Mouse (Mus musculus): ENCODE data around the gene March9. TPM values are rescaled to one million over a fixed set of nuclear protein-coding genes. Genes with fewer than 3 reads are reported as not detected.

The March9 gene
- polyA plus RNA-seq, 1 experiment from 2014 or later: 0.39 TPM

DNA sequence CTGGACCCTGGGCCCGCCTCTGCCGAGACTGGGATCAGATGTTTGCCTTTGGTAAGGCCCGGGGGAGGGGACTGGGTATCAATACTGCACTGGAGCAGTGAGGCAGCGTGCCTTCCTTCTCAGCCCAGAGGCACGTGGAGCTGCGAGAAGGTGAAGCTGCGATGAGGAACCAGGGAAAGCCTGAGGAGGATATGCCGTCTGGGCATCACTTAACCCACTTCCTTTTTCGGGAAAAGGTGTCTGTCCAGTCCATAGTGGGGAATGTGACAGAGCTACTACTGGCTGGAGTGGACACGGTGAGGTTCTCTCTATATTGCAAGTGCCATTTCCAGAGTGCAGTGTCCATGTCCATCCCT, 9.9 kb downstream of the March9 start:
- Histone ChIP-seq H3K27ac (replicated peaks in 1 of 2; ENCODE audit: control insufficient read depth in 1 of 2, insufficient read depth in 1 of 2, low read depth in 2 of 2, low read length in 2 of 2) (no peak overlapping the region), H3K36me3 (ENCODE audit: control insufficient read depth, insufficient read depth, low read length) (peaks cover 6% of the 10 kb centered on the region; the same call in 1 of the 2 replicates), H3K4me3 (ENCODE audit: control insufficient read depth in 1 of 2, insufficient read depth in 1 of 2, low read depth in 1 of 2, low read length in 2 of 2) (no peak overlapping the region), H3K27me3 (ENCODE audit: control insufficient read depth, insufficient read depth, low read length) (peaks cover 66% of the 10 kb centered on the region), H3K9ac (ENCODE audit: low read length) (no peak overlapping the region), H3K4me2 (ENCODE audit: low read length) (no peak overlapping the region), H3K9me3 (ENCODE audit: control insufficient read depth, low read length) (no peaks in the 10 kb centered on the region), H3K4me1 (ENCODE audit: control insufficient read depth in 2 of 2, insufficient read depth in 2 of 2, low read length in 2 of 2) (peaks cover 6 to 8% of the 10 kb centered on the region in 2 experiments; a peak in 3 of 4 replicates)
- WGBS: 11% methylated on average over 10 of the region's 10 CpGs
- ATAC-seq (ENCODE audit: insufficient number of reproducible peaks, insufficient read depth, low FRiP score, low read depth): no peak

DNA sequence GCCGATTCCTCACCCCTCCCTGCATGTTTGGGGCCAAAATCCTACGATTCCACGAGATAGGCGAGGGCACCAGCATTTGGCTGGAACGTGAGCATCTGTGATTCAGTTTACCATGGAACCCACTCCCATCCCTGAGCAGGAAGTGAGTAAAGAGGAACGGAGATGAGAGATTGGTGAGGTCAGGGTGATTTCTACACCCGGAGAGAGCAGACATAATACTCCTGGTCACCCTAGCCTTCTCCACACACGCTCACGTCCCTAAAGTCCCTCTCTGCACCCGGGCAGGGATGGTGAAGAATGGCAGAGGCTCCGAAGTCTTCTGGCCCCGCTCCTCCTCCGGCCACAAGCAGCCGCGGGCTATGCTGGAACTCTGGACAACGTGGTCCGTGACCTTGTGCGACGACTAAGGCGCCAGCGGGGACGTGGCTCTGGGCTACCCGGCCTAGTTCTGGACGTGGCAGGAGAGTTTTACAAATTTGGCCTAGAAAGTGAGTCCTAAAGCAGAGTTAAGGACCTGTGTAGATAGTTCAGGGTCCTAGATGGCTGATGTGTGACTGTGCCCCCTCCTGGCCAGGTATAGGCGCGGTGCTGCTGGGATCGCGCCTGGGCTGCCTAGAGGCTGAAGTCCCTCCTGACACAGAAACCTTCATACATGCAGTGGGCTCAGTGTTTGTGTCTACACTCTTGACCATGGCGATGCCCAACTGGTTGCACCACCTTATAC, 10.4 kb downstream of the March9 start:
- H3K27me3 ChIP-seq (ENCODE audit: control insufficient read depth, insufficient read depth, low read length): peaks cover 66% of the 10 kb centered on the region

DNA sequence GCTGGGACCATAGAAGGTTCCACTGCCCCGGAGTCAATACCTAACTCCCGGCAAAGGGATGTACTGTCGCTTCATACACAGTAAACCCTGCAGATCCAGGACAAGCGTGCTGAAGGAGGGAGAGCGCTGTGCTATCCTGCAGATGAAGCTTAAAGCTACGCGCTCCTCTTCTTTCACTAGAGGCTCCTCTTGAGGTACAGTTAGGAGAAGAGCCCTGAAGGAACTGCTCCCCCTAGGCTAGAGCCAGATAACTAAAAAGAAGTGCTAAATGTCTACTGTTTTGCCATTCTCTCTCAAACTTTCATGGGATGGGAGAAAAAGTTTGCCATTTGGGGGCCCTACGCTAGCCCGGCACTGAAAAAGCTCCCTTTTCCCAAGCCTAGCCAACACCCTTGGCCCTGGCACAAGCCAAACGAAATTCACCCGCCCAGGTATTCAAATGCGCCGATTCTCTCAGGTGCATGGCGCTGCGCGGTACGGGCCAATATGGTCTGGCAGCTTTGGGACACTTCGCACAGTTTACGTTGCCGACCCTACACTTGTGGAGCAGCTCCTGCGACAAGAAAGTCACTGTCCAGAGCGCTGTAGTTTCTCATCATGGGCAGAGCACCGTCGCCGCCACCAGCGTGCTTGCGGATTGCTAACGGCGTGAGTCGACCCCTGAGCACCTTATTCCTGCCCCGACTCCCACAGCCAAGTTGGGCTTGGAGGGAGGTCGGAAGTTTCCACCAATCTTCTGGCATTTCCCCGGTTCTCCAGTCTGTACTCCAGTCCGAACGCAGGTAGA, 11.2 kb downstream of the March9 start:
- 6% methylated on average over 35 of the region's 35 CpGs for WGBS
- H3K9ac ChIP-seq (ENCODE audit: low read length): no peak overlapping the region
- H3K27me3 ChIP-seq (ENCODE audit: control insufficient read depth, insufficient read depth, low read length): peaks cover 60% of the 10 kb centered on the region

More for the DNA sequence above, 10.4 kb downstream of the March9 start:
- no peak for ATAC-seq (ENCODE audit: insufficient number of reproducible peaks, insufficient read depth, low FRiP score, low read depth)
- Histone ChIP-seq H3K36me3 (ENCODE audit: control insufficient read depth, insufficient read depth, low read length) (peaks cover 10% of the 10 kb centered on the region), H3K4me2 (ENCODE audit: low read length) (peak overlapping the region; percentile 47), H3K9me3 (ENCODE audit: control insufficient read depth, low read length) (no peaks in the 10 kb centered on the region), H3K27ac (replicated peaks in 1 of 2; ENCODE audit: control insufficient read depth in 1 of 2, insufficient read depth in 1 of 2, low read depth in 2 of 2, low read length in 2 of 2) (no peak overlapping the region), H3K4me1 (ENCODE audit: control insufficient read depth in 2 of 2, insufficient read depth in 2 of 2, low read length in 2 of 2) (peaks cover 6 to 8% of the 10 kb centered on the region in 2 experiments; a peak in 3 of 4 replicates), H3K4me3 (ENCODE audit: control insufficient read depth in 1 of 2, insufficient read depth in 1 of 2, low read depth in 1 of 2, low read length in 2 of 2) (peak overlapping the region in 1 of 2 experiments; percentile 12; a peak in 2 of 4 replicates), H3K9ac (ENCODE audit: low read length) (no peak overlapping the region)
- 2% methylated on average over 29 of the region's 29 CpGs for WGBS

DNA sequence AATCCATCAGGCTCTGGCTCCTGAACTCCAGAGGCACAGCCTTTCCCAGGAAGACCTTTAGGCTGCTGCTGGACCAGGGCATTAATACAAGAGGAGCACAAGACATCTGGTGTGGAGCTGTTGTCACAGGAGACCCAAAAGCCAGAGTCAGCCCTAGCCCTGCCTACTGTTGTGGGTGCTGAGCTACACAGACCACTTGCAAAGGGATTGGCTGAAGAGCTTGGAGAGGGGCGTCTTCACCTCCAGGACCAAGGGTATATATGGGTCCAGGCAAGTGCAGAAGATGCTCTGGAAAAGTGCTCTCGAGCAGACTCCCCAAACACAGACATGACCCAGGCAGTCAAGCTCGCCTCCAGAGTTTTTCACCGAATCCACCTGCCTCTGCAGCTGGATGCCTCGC, 12.0 kb downstream of the March9 start, which contains the start of gene Cyp27b1:
Gene Cyp27b1 (plus strand): TSS at position 297 of the 400 bp plus-strand sequence.
- 34% methylated on average over 5 of the region's 5 CpGs for WGBS
- no peak within 1 kb of the TSS for H3K9ac ChIP-seq (ENCODE audit: low read length)
- H3K4me2 ChIP-seq (ENCODE audit: low read length): peak within 1 kb of the TSS; percentile 47
- H3K27ac ChIP-seq (replicated peaks in 1 of 2; ENCODE audit: control insufficient read depth in 1 of 2, insufficient read depth in 1 of 2, low read depth in 2 of 2, low read length in 2 of 2): no peak within 1 kb of the TSS
- H3K4me3 ChIP-seq (ENCODE audit: control insufficient read depth in 1 of 2, insufficient read depth in 1 of 2, low read depth in 1 of 2, low read length in 2 of 2): peak within 1 kb of the TSS in 1 of 2 experiments; percentile 12; a peak in 2 of 4 replicates
- peaks cover 54% of the 10 kb centered on the region for H3K27me3 ChIP-seq (ENCODE audit: control insufficient read depth, insufficient read depth, low read length)
- no peaks in the 10 kb centered on the region for H3K9me3 ChIP-seq (ENCODE audit: control insufficient read depth, low read length)
- ATAC-seq (ENCODE audit: insufficient number of reproducible peaks, insufficient read depth, low FRiP score, low read depth): no peak
- peaks cover 6 to 8% of the 10 kb centered on the region in 2 experiments; a peak in 3 of 4 replicates for H3K4me1 ChIP-seq (ENCODE audit: control insufficient read depth in 2 of 2, insufficient read depth in 2 of 2, low read length in 2 of 2)
- H3K36me3 ChIP-seq (ENCODE audit: control insufficient read depth, insufficient read depth, low read length): peaks cover 22% of the 10 kb centered on the region

More for the DNA sequence above, 11.2 kb downstream of the March9 start:
- H3K36me3 ChIP-seq (ENCODE audit: control insufficient read depth, insufficient read depth, low read length): peaks cover 17% of the 10 kb centered on the region
- peaks cover 6 to 8% of the 10 kb centered on the region in 2 experiments; a peak in 3 of 4 replicates for H3K4me1 ChIP-seq (ENCODE audit: control insufficient read depth in 2 of 2, insufficient read depth in 2 of 2, low read length in 2 of 2)
- H3K4me2 ChIP-seq (ENCODE audit: low read length): peak overlapping the region; percentile 47
- ATAC-seq (ENCODE audit: insufficient number of reproducible peaks, insufficient read depth, low FRiP score, low read depth): no peak
- no peaks in the 10 kb centered on the region for H3K9me3 ChIP-seq (ENCODE audit: control insufficient read depth, low read length)
- H3K4me3 ChIP-seq (ENCODE audit: control insufficient read depth in 1 of 2, insufficient read depth in 1 of 2, low read depth in 1 of 2, low read length in 2 of 2): peak overlapping the region in 1 of 2 experiments; percentile 12; a peak in 2 of 4 replicates
- no peak overlapping the region for H3K27ac ChIP-seq (replicated peaks in 1 of 2; ENCODE audit: control insufficient read depth in 1 of 2, insufficient read depth in 1 of 2, low read depth in 2 of 2, low read length in 2 of 2)

DNA sequence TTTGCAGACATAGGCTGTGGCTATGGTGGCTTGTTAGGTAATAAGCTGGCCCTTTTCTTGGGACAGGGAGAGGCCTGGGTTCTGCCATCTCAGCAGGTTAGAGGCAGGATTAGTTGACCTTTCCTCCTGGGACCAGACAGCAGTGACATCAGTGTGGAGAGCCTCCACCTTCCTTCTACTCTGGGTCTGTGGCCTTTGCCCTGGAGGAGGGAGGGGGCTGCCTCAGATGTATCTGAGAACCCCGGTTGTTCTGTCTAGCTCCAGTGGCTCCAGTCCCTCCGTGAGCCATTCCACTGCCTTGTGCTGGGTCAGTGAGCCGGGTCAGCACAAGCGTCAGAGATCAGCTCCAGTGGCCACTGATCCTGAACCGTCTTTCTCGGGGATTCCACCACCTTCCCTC, 16.8 kb downstream of the March9 start:
- Histone ChIP-seq H3K4me3 (ENCODE audit: control insufficient read depth in 1 of 2, insufficient read depth in 1 of 2, low read depth in 1 of 2, low read length in 2 of 2) (no peak overlapping the region), H3K4me1 (ENCODE audit: control insufficient read depth in 2 of 2, insufficient read depth in 2 of 2, low read length in 2 of 2) (peaks cover 0 to 6% of the 10 kb centered on the region in 2 experiments; a peak in 3 of 4 replicates), H3K27me3 (ENCODE audit: control insufficient read depth, insufficient read depth, low read length) (peaks cover 17% of the 10 kb centered on the region), H3K9me3 (ENCODE audit: control insufficient read depth, low read length) (no peaks in the 10 kb centered on the region), H3K27ac (replicated peaks in 1 of 2; ENCODE audit: control insufficient read depth in 1 of 2, insufficient read depth in 1 of 2, low read depth in 2 of 2, low read length in 2 of 2) (no peak overlapping the region), H3K4me2 (ENCODE audit: low read length) (no peak overlapping the region), H3K36me3 (ENCODE audit: control insufficient read depth, insufficient read depth, low read length) (peaks cover 22% of the 10 kb centered on the region), H3K9ac (ENCODE audit: low read length) (no peak overlapping the region)
- ATAC-seq (ENCODE audit: insufficient number of reproducible peaks, insufficient read depth, low FRiP score, low read depth): no peak
- WGBS: 81% methylated on average over 6 of the region's 6 CpGs

DNA sequence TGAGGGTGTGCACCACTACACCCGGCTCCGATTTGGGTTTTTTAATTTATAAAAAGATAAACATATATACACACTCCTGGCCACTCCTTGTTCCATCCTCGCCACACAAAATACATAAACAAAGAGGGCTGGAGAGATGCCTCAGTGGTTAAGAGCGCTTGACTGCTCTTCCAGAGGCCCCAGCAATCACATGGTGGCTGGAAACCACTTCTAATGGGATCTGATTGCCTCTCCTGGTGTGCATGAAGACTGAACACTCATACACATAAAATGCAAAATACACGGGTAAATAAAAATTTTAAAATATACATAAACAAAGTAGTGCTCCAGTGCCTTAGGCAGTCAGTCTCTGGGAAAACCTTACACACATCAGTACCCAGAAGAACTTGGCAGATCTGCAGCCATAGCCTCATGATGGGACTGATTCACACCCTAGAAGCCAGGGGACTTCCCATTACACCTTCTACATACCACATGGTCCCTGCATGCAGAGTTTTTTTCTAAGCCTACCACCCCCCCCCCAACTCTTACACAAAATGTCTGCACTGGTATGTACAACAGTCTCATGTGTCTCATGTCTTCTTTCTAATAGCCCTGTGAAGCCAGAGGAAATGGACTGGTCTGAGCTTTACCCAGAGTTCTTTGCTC, 17.4 kb downstream of the March9 start:
- Histone ChIP-seq H3K9ac (ENCODE audit: low read length) (peak overlapping the region; percentile 77), H3K4me1 (ENCODE audit: control insufficient read depth in 2 of 2, insufficient read depth in 2 of 2, low read length in 2 of 2) (peaks cover 0 to 6% of the 10 kb centered on the region in 2 experiments; a peak in 3 of 4 replicates), H3K27me3 (ENCODE audit: control insufficient read depth, insufficient read depth, low read length) (peaks cover 11% of the 10 kb centered on the region), H3K9me3 (ENCODE audit: control insufficient read depth, low read length) (no peaks in the 10 kb centered on the region), H3K4me3 (ENCODE audit: control insufficient read depth in 1 of 2, insufficient read depth in 1 of 2, low read depth in 1 of 2, low read length in 2 of 2) (peak overlapping the region; percentile 62 to 75), H3K36me3 (ENCODE audit: control insufficient read depth, insufficient read depth, low read length) (peaks cover 22% of the 10 kb centered on the region), H3K27ac (replicated peaks in 1 of 2; ENCODE audit: control insufficient read depth in 1 of 2, insufficient read depth in 1 of 2, low read depth in 2 of 2, low read length in 2 of 2) (peak overlapping the region in 1 of 2 experiments; percentile 50; a peak in 2 of 4 replicates), H3K4me2 (ENCODE audit: low read length) (peak overlapping the region; percentile 96)
- WGBS: 20% methylated on average over 5 of the region's 5 CpGs
- no peak for ATAC-seq (ENCODE audit: insufficient number of reproducible peaks, insufficient read depth, low FRiP score, low read depth)

DNA sequence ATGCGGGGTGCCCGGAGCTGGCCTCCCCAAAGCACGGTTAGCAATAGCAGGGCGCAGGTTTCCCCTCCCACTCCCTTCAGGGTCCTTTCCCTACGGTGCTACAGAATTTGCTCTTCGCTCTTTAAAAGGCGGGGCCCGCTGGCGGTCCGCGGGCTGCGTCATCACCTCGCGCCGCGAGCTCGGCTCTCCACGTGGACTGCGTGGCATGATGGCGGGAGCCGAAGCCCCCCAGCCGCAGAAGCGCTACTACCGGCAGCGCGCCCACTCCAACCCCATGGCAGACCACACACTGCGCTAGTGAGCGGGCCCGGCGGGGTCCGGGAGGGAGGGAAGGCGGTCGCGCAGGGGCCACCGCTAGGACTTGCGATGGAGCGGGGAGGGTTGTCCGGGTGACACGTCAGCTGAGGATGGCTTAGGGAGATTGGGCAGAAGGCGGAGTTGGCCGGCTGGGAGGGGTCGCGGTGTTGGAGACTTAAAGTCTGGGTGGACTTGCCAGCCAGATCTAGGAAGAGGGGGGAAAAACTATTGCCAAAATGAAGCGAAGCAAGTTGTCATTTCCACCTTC, 18.1 kb downstream of the March9 start:
- Histone ChIP-seq H3K4me3 (ENCODE audit: control insufficient read depth in 1 of 2, insufficient read depth in 1 of 2, low read depth in 1 of 2, low read length in 2 of 2) (peak overlapping the region; percentile 62 to 75), H3K27ac (replicated peaks in 1 of 2; ENCODE audit: control insufficient read depth in 1 of 2, insufficient read depth in 1 of 2, low read depth in 2 of 2, low read length in 2 of 2) (peak overlapping the region; percentile 20 to 50; a peak in 3 of 4 replicates), H3K9me3 (ENCODE audit: control insufficient read depth, low read length) (no peaks in the 10 kb centered on the region), H3K36me3 (ENCODE audit: control insufficient read depth, insufficient read depth, low read length) (peaks cover 22% of the 10 kb centered on the region), H3K4me1 (ENCODE audit: control insufficient read depth in 2 of 2, insufficient read depth in 2 of 2, low read length in 2 of 2) (peaks cover 0 to 6% of the 10 kb centered on the region in 2 experiments; a peak in 3 of 4 replicates), H3K27me3 (ENCODE audit: control insufficient read depth, insufficient read depth, low read length) (peaks cover 8% of the 10 kb centered on the region), H3K4me2 (ENCODE audit: low read length) (peak overlapping the region; percentile 96), H3K9ac (ENCODE audit: low read length) (peak overlapping the region; percentile 77)
- ATAC-seq (ENCODE audit: insufficient number of reproducible peaks, insufficient read depth, low FRiP score, low read depth): peak; percentile 79
- WGBS: under 1% methylated on average over 44 of the region's 44 CpGs
